Mouse (Mus musculus): ENCODE measurements around the gene Rbm19.

Rbm19 gene

DNA sequence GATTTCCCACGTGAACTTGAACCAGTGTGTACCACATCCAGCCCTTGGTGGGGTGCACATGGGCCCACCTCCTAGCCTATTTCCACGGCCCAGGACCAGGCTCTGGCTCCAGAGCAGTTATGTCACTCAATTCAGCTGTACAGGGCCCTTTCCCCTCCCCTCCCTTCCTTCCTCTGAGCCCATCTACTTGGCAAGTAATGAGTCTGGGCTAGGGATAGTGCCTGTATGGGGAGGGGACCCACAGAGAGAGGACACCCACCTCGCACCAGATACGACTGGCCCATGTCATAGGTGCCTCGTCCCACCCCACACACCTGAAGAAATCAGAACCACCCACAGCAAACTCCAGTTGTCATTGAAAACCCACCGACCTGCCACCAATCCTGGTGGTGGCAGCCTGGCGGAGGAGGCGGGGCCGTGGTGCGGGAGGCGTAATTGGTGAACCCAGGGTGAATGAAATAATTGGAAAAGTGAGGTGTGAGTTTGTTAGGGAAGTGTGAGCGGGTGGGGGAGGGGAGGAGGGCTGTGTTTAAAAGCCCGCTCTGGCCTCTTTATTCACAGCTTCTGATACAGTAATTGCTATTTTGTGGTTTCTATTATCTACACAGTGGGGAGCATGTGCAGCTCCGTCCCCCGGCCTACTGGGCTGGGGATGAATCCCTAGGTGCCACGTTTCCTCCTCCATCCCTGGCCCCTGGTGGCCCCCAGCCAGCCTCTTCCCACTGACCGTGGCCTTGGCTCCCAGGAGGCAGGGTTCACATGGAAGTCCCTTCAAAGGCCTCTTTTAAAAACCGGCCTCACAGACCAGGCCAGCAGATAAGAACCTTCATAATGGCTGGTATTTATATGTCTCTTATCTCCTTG lies 55.8 kb downstream of the Rbm19 start:
- DNase-seq: no peak

DNA sequence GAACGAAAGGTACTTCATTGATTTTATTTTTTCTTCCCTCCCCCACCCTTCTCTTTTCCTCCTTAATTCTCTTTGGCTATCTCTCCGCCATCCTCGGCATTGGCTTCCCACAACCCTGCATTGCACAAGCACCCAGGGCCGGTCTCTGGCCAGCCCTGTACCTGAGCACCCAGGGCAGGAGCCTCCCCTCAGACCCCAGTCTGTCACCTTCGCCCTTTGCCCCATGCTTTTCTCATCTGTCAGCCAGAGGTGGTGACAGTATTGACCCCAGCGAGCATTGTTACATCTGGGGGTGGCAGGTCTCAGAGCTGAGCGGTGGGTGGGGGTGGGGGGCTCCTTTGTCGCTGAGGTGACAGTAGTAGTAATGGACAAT lies 56.5 kb downstream of the Rbm19 start:
- no peak for DNase-seq

DNA sequence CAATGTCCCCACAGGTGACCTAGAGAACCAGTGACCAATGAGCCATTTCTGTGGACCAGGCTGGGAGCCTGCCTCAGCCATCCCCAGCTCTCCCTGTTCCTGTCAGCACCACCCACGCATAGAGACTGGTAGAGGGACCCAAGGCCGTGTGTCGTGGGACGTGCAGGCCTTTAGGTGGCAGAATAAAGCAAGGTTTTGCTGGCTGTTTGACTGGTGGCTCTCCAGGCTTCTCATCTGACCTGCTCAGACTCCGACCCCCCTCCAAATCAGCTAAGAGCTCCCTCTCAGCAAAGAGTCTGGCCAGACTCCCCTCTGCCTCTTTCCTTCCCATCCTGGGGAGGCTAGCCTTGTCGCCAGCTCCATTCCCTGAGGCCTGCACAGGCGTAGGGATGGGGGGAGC lies 58.1 kb downstream of the Rbm19 start:
- no peak for DNase-seq

DNA sequence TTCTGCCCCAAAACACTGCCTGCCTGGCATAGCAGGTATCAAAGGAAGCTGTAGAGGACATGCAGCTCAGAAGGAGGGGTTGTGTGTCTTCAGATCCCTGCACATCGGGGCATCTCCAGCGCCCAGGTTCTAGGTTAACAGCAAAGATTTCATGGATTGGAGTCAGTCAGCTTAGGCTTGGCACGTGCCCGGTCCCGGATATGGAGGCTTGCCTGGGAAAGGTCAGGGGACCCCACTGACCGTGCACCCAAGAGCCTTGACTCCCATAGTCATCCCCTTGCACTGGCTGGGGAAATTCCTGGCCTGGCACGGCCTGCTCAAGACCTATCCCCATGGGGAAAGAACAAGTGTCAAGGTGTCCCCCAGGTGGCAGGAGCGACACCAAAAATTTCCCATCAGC lies 59.0 kb downstream of the Rbm19 start:
- no peak for DNase-seq

DNA sequence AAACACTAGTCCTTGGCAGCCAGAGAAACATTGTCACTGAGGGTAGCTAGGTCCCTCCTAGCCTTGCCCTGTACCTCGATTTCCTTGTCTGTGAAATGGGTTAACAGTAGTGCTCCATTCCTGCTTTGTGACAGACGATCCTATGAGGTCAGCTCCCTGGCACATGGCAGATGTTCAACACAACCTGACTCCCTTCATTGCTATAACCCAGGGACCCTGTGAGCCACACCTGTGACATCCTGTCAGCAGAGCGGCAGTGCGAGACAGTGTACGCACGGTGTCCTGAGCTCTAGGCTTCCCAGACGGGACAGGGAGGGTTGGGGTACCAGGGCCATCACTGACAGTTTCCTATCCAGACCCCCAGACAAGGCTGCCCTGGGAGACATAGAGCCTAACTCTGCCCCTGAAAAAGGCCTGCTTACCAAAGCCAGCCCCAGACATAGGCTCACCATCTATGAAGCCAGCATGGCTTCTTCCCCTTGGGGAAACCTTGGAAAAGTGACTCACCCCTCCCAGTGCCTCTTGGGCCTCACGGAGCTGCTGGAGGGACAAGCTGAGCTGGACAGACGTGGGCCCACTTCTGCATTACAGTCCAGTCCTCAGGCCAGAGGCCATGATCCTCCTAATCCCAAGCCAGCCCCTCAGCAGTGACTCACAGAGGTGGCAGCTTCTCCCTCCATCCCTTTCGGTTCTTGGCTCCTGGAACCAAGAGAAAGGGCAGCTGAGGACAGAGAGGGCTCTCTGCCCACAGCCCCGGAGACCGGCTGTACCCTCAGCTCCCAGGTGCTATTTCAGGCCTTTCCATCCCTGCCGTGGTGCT lies 60.2 kb downstream of the Rbm19 start:
- DNase-seq: no peak

DNA sequence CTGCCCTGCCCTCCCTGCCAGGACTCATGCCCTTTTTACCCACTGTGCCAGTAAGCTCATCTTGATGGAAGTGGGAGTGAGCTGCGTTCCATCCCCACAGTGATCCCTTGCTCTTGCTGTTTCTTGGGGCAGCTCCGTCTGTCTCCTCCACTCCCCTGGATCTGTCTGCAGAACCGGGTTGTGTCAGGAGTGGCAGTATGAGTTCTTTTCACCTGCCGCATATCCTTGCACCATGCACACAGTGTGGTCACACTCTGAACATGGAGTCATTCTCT lies 60.7 kb downstream of the Rbm19 start:
- no peak for DNase-seq

DNA sequence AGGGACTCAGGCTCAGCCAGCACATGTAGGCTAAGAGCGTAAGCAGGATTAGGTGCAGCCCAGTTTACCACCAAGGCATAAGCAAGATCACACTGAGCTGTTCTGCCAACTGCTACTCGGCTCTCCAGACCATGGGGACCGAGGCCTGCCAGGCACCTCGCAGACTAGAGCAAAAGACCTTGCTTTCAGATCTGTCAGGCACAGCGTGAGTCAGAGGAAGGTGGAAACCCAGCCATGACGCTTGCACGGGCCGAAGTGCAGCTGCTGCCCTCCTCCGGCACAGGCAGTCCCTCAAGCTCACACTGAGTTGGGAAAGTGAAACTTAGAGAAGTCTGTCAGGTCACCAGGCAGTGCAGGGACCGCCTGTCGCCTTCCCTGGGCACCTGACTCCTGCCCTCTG lies 63.8 kb downstream of the Rbm19 start:
- no peak for DNase-seq

DNA sequence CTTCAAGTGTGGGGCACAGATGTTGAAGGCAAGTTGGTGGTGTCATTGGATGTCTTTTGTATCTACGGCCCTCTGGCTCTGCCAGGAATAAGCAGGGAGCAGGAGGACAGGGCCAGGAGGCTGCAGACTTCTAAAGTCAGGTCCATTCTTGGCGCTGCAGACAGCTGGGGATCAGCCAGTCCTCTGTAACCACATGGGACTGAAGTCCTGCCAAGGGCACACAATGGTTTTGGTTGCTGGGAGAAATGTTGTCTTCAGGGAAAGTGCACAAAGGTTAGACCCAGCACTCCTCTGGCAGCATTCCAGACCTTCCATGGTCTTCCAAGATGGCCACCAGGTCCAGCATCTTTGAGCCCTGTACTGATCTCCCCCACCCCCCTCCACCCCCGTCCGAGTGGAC lies 65.1 kb downstream of the Rbm19 start:
- DNase-seq: no peak

DNA sequence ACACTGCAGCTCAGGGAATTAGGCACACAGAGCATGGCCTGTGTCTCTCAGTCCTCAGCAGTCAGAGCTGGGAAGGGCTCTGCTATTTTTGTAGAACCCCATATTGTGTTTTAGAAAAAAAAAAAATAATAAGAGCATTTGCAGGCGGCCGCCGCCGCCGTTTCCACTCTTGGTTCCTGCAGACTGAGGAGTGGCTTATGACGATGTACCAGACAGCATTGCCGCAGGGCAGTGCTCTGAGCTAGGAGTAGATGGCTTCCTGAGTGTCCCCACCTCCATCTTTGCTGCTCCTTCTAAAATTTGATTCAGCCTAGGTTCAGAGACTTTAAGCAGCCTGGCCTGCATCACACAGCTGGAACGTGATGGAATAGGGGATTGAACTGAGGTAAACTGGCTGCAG lies 67.1 kb downstream of the Rbm19 start:
- no peak for DNase-seq

DNA sequence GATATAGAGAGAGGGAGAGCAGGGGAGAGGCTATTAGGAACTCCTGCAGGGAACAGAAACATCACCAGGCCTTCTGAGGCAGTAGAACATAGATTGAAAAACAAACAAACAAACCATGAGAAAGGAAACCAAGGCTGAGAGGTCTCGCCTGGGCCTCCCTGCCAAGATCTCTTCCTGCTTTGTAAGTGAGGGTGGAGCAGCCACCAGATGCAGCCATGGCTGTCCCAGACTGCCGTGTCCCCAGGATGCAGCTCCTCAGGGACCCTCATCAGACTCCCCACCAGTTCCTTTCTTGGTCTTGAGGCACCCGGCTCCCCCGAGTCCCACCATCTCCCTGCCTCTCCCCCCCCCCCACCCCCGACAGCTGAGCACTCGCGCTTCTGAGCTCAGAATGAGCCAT lies 67.5 kb downstream of the Rbm19 start:
- no peak for DNase-seq

DNA sequence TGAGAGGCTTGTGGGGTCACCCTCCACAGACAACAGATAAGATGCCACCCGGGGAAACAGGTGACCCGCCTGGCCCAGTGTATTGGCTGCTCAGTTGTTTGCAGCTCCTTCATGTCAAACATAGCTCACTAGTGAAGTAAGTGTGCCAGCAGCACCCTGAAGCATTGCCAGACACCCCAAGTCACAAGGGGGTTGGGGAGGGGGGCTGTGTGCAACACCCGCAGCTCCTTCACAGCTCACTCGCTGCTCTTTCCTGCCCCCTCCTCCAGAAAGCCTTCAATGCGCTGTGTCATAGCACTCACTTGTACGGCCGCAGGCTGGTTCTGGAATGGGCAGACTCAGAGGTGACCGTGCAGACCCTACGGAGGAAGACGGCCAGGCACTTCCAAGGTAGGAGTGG lies 69.7 kb downstream of the Rbm19 start:
- no peak for DNase-seq

DNA sequence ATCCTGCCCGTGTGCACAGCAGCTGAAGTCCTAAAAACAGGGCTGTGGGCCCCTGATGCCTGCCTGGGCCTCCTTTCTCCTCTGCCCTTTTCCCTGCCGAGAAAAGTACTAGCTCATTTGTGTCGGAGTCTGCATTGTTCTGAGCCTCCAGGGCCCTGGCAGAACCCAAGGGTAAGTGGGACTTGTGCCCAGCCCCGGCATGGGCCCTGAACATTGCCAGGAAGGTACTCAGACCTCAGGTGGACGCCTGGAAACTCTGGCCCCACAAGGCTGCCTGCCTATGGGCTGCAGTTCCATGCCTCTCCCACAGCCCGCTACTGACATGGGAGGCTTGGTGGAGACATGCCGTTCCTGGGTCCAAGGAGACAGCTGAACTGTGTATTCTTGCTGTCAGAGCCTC lies 72.3 kb downstream of the Rbm19 start:
- no peak for DNase-seq

DNA sequence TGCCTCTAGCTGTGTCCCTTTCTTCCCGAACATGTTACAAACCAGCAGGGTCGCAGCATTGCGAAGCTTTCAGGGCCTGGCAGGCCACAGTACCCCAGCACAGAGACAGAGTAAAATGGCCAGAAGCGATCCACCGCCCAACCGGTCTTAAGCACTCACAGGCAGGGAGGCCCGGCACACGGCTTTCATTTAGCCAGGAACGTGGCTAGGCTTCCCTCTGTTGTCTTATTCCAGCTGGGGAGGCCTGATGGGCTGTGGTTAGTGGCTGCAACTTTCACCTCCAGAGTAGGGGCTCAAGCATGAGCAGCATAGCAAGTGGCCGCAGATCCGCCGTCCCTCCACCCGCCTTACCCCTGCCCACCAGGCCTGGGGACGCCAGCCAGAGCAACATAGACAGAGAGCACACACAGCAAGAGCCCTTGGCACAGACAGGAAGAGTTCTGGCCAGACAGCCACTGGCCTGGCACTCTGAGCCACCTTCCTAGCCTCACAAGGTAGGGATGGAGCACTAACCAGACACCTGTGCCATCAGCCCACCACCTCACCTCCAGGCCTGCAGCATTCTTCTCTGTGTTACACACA lies 73.8 kb downstream of the Rbm19 start:
- DNase-seq: no peak

DNA sequence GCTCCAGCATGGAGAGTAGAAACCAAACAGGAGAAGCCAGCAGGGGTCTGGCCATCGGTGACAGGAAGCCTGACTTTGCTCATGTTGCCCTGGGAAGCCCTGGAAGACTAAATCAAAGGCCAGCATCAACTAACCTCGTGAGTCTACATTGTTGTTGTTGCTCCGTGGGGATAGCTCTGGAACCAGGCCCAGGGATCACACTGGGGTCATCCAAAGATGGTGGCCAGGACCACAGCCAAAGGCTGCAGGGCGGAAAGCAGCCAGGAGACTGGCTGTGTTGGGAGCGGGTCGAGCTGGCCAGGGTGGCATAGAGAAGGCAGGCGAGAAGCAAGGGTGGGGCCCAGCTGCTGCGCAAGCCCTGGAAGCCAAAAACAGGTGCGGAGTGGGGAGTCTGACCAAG lies 75.4 kb downstream of the Rbm19 start:
- DNase-seq: no peak

DNA sequence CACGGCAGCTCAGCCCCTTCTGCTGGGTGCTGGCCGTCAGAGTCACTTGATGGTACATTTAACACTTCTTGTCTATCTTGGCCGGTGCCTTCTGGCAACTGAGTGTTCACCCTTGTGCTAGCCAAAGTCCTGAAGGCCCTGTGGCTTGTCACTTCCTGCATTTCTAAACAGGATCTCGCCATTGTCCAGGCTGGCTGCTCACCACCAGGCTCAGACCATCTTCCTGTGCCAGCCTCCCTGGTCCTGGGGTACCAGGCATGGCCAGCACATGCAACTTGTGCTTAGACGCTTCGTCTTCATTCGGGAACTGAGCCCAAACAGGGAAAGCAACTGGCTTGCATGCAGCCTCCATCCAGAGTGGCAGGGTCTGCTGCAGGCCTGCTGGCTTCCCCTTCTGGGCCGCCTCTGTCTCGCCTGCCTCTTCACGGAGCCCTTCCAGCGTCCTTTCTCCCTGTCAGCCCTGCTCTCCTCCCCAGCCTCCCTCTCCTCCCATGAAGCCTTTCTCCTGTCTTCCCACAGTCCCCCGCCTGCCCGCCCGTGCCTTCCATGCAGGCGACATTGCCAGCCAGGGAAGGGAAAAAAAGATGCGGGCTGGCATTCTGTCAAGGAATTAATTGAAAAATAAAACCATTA lies 78.2 kb downstream of the Rbm19 start:
- no peak for DNase-seq

DNA sequence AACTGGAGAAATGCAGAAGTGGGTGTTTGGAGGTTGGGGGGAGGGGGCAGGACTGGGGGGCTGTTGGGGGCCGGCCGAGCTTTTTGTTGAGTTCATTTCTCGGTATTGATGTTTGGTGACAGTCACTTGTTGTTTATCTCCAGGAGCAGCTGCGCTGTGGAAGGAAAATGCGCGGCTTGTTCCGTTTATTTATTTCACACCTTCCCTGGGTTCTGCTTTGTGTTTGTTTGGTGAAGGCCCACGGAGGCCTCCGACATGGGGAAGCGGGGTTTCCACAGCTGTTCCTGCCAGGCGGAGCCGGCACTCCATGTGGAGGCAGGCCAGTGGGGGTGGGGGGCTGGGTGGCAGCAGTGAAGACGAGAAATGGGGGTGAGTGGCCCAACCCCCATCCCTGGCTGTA lies 78.7 kb downstream of the Rbm19 start:
- DNase-seq: no peak

DNA sequence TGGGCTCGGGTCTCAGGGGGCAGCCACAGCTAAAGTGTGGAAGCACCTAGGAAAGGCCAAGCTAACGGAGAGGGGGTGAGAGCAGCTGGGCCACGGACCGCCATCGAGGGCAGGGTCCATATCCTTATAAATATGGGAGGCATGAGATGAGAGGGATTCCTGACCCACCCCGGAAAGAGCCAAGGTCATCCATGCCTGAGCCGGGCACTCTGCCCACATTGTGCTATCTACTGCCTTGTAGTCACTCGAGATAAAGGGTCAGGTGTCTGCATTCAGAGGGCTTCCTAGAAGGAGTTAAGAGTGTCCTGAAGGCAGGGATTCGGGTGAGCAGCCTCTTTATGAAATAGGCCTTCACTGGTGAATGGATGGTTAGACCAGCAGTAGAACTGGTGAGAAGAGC lies 80.6 kb downstream of the Rbm19 start:
- no peak for DNase-seq

DNA sequence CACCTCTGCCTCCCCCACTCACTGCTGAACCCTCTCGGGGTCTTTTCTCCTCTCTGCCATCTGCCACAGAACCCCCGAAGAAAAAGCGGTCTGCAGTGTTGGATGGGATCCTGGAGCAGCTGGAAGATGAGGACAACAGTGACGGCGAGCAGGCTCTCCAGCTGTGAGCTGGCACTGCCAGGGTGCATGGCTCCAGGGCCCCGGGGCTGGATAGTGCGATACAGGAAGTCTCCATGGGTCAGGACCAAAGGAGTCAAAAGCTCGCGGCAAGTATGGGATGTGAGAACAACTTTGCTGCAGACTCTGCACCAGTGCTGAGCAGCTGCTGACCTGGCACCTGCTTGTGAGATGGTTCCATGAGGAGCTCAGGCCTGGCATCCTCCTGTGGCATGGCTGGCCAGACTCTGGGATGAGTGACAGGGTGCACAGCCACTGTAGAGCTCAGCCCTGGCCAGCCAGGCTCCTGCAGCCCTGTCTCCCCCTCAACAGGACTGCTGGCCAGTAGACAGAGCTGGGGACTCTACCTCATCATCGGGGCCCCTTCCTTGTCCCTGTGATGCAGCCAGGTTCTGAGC lies 81.6 kb downstream of the Rbm19 start:
- DNase-seq: no peak

DNA sequence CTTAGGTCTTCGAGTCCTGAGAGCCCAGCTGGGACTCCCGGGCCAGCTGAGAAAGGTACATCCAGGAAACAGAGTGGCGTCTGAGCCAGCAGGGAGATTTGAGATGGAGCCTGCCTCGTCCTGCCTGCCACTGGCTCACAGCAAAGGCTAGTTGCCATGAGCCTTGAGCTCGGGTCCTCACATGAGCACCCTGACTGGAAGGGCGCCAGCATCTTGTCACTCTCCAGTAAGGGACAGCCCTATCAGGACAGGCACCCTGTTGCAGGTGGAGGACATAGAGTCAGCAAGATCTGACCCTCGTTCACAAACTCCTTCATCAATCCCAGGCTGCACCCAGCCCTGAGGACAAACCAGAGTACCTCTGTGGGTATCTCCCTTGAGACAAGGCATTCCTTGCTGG lies 83.6 kb downstream of the Rbm19 start:
- DNase-seq: no peak

DNA sequence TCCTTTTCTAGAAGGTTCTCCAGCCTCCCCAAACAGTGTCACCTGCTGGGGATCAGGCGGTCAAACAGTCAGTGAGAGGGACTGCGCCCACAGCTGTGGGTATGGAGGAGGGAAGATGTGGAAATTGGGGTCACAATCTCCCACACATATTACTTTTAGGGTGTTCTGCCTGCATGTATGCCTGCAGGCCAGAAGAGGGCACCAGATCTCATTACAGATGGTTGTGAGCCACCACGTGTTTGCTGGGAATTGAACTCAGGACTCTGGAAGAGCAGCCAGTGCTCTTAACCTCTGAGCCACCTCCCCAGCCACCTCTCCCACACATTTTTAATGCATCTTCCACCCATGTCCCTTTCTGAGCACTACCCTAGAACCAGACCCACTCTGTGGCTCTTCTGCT lies 88.1 kb downstream of the Rbm19 start:
- DNase-seq: no peak

DNA sequence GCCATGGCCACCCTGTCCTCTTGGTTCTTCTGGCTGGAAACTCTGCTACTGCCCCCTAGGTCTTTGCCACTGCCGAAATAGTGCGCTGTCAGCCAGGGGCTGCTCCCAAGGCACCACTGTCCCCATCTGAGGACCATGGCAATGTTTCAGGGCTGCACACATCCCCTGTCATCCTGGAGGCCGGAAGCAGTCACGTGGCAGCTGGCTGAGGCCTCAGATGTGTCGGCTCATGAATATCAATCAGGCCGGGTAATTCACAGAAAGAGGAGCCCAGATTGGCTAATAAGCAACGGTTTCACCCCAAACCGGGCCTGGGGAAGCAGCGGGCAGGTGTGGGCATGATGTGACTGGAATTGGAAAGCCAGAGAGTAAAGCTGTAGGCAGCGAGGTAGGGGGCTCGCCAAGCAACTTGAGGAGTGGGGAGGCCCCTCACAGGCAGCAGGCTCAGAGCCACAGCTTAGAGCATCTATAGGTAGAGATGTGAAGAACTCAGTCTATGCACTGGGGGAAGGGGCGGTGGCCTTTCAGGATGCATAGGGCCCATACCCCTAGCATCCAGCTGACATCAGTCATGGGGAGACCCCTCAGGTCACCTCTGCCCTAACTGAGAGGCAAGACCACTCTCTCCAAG lies 90.2 kb downstream of the Rbm19 start:
- DNase-seq: no peak

DNA sequence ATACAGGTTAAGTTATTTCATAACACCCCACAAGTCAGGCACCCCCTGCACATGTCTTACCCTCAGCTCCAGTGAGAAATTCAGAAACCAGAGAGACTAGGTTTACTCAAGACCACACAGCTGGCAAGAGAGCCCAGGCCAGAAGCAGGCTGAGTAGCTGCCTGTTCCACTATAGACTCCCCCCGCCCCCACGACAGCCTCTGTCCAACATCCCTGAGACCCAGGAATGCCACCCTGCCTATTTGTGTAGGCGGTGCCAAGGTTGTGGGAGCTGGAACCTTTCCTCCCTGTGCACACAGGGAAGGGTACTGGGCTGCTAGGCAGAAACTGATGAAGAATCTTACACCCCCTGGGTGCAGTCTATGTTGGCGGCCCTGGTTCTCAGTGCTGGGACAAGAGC lies 91.2 kb downstream of the Rbm19 start:
- DNase-seq: no peak

DNA sequence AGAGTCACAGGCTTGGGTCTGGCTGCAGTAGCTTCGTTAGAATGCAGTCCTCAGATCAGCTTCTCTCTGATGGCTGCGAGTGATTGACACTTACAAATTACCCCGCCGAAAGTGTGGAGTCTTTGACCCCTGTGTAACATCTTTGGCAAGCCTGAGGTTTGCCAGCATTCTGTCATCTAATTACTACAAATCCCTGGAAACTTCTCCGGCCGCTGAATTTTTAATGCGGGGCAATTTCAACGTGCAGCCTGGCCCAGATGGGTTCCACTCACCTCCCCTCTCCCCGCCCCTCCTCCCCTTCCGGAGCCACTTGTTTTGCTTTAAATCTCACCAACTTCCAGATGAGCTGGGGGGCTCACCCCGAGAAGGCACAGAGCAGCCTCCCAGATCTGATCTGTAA lies 94.4 kb downstream of the Rbm19 start:
- no peak for DNase-seq
